Mouse (Mus musculus) CH12.LX (cell line): ENCODE data around the gene Unc13a. TPM values are rescaled to one million over a fixed set of nuclear protein-coding genes. Genes with fewer than 3 reads are reported as not detected.

ENCODE experiments used
- DNase-seq: peaks from one replicate; pipeline ENCODE4 v3.0.0-alpha.2; 2013; ENCODE audit errors: extremely low read depth
- H3K27ac ChIP-seq: 2 replicates; pipeline ENCODE4 v1.5.1; 2012; ENCODE audit warnings: low read depth, mild to moderate bottlenecking, control low read depth, moderate library complexity; ENCODE audit not compliant: insufficient read depth
- H3K27me3 ChIP-seq: replicated peaks from 2 replicates; pipeline ENCODE3; 2012; ENCODE audit warnings: inconsistent platforms
- H3K36me3 ChIP-seq, 2 experiments: replicated peaks in 1 of 2; 2 replicates each; pipeline versions ENCODE3 to v1.6.1; 2012; ENCODE audit warnings: inconsistent platforms in 1 of 2, low read length in 1 of 2, mild to moderate bottlenecking in 1 of 2, mixed read lengths in 1 of 2, moderate library complexity in 1 of 2; ENCODE audit not compliant: control insufficient read depth in 1 of 2, insufficient read depth in 1 of 2
- H3K4me1 ChIP-seq, 2 experiments: 2 replicates each; pipeline ENCODE4 v1.6.1; 2012; ENCODE audit warnings: inconsistent platforms in 1 of 2, moderate library complexity in 1 of 2; ENCODE audit not compliant: insufficient read depth in 2 of 2, control insufficient read depth in 1 of 2
- H3K4me2 ChIP-seq: 2 replicates; pipeline ENCODE4 v1.6.1; 2012; ENCODE audit warnings: low read depth, mild to moderate bottlenecking, control low read depth; ENCODE audit not compliant: poor library complexity, insufficient read depth, severe bottlenecking
- H3K4me3 ChIP-seq, 3 experiments: fragments of 150-350 bp in 1 of 3; sonication (generic) in 1 of 3; replicated peaks in 1 of 3; 2 replicates each; pipeline versions ENCODE3 to v1.5.1; 2011 to 2012; ENCODE audit warnings: low read depth in 2 of 3, low read length in 2 of 3, mild to moderate bottlenecking in 2 of 3, moderate library complexity in 2 of 3, control low read depth in 1 of 3, improper control_type of control experiment in 1 of 3, inconsistent platforms in 1 of 3, mixed read lengths in 1 of 3; ENCODE audit not compliant: poor library complexity in 1 of 3
- H3K79me2 ChIP-seq: replicated peaks from 2 replicates; pipeline ENCODE4 v1.6.1; 2012; ENCODE audit warnings: mild to moderate bottlenecking, moderate library complexity; ENCODE audit not compliant: control insufficient read depth, poor library complexity, insufficient read depth, severe bottlenecking; ENCODE audit errors: extremely low read depth
- H3K9ac ChIP-seq: 2 replicates; pipeline ENCODE4 v1.6.1; 2012; ENCODE audit warnings: low read depth, mild to moderate bottlenecking, control low read depth, moderate library complexity; ENCODE audit not compliant: insufficient read depth
- H3K9me3 ChIP-seq: replicated peaks from 2 replicates; pipeline ENCODE3; 2012; ENCODE audit warnings: low read length, inconsistent platforms, mixed read lengths
- BHLHE40 ChIP-seq: IDR thresholded peaks from 2 replicates; pipeline ENCODE4 v1.6.1; 2011; ENCODE audit warnings: mild to moderate bottlenecking, low read depth, low read length, improper control_type of control experiment
- CHD1 ChIP-seq: IDR thresholded peaks from 2 replicates; pipeline ENCODE4 v1.6.1; 2012; ENCODE audit warnings: low read depth, low read length, improper control_type of control experiment, inconsistent platforms
- CHD2 ChIP-seq: IDR thresholded peaks from 2 replicates; pipeline ENCODE4 v1.6.1; 2011; ENCODE audit warnings: low read length, improper control_type of control experiment
- CTCF ChIP-seq, 2 experiments: IDR thresholded peaks in 1 of 2; conservative IDR thresholded peaks in 1 of 2; 2 replicates each; pipeline ENCODE4 v1.5.1; 2011 to 2012; ENCODE audit warnings: low read depth in 2 of 2, low read length in 2 of 2, improper control_type of control experiment in 1 of 2, inconsistent platforms in 1 of 2, mild to moderate bottlenecking in 1 of 2, moderate library complexity in 1 of 2
- E2F4 ChIP-seq: IDR thresholded peaks from 2 replicates; pipeline ENCODE4 v1.6.1; 2011; ENCODE audit warnings: low read depth, low read length, improper control_type of control experiment; ENCODE audit not compliant: insufficient replicate concordance
- ELF1 ChIP-seq: IDR thresholded peaks from 2 replicates; pipeline ENCODE4 v1.6.1; 2014; ENCODE audit warnings: low read depth, mild to moderate bottlenecking, inconsistent platforms, low read length, improper control_type of control experiment
- EP300 ChIP-seq: IDR thresholded peaks from 2 replicates; pipeline ENCODE4 v1.6.1; 2011; ENCODE audit warnings: low read length, improper control_type of control experiment
- ETS1 ChIP-seq: conservative IDR thresholded peaks from 2 replicates; pipeline ENCODE4 v1.6.1; 2012; ENCODE audit warnings: low read depth, mild to moderate bottlenecking, inconsistent platforms, low read length, improper control_type of control experiment, moderate library complexity
- GABPA ChIP-seq: IDR thresholded peaks from 2 replicates; pipeline ENCODE4 v1.6.1; 2012; ENCODE audit warnings: low read depth, low read length, improper control_type of control experiment, inconsistent platforms; ENCODE audit not compliant: insufficient replicate concordance
- HCFC1 ChIP-seq: IDR thresholded peaks from 2 replicates; pipeline ENCODE4 v1.6.1; 2012; ENCODE audit warnings: low read depth, mild to moderate bottlenecking, inconsistent platforms, low read length, improper control_type of control experiment
- IRF4 ChIP-seq: IDR thresholded peaks from 2 replicates; pipeline ENCODE4 v1.6.1; 2014; ENCODE audit warnings: low read depth, mild to moderate bottlenecking, inconsistent platforms, low read length, improper control_type of control experiment
- JUN ChIP-seq: IDR thresholded peaks from 2 replicates; pipeline ENCODE4 v1.6.1; 2011; ENCODE audit warnings: low read depth, mild to moderate bottlenecking, low read length, improper control_type of control experiment, moderate library complexity; ENCODE audit not compliant: insufficient read depth
- JUND ChIP-seq: conservative IDR thresholded peaks from 2 replicates; pipeline ENCODE4 v1.6.1; 2011; ENCODE audit warnings: low read depth, low read length, improper control_type of control experiment
- KAT2A ChIP-seq: IDR thresholded peaks from 2 replicates; pipeline ENCODE4 v1.6.1; 2012; ENCODE audit warnings: low read length, improper control_type of control experiment, inconsistent platforms; ENCODE audit not compliant: insufficient replicate concordance
- MAFK ChIP-seq: IDR thresholded peaks from 2 replicates; pipeline ENCODE4 v1.6.1; 2011; ENCODE audit warnings: low read length, improper control_type of control experiment; ENCODE audit not compliant: insufficient replicate concordance
- MAX ChIP-seq: IDR thresholded peaks from 2 replicates; pipeline ENCODE4 v1.6.1; 2011; ENCODE audit warnings: low read length, improper control_type of control experiment
- MAZ ChIP-seq: IDR thresholded peaks from 2 replicates; pipeline ENCODE4 v1.6.1; 2012; ENCODE audit warnings: low read depth, mild to moderate bottlenecking, inconsistent platforms, low read length, improper control_type of control experiment, moderate library complexity
- MEF2A ChIP-seq: IDR thresholded peaks from 2 replicates; pipeline ENCODE4 v1.6.1; 2014; ENCODE audit warnings: low read depth, mild to moderate bottlenecking, inconsistent platforms, low read length, improper control_type of control experiment, borderline replicate concordance
- MXI1 ChIP-seq: IDR thresholded peaks from 2 replicates; pipeline ENCODE4 v1.6.1; 2011; ENCODE audit warnings: mild to moderate bottlenecking, low read depth, low read length, improper control_type of control experiment
- MYC ChIP-seq: IDR thresholded peaks from 2 replicates; pipeline ENCODE4 v1.6.1; 2011; ENCODE audit warnings: low read depth, mild to moderate bottlenecking, improper control_type of control experiment, low read length
- NELFE ChIP-seq: IDR thresholded peaks from 2 replicates; pipeline ENCODE4 v1.6.1; 2011; ENCODE audit warnings: low read depth, low read length, improper control_type of control experiment
- NRF1 ChIP-seq: IDR thresholded peaks from 2 replicates; pipeline ENCODE4 v1.6.1; 2014; ENCODE audit warnings: low read depth, mild to moderate bottlenecking, inconsistent platforms, low read length, improper control_type of control experiment, moderate library complexity
- PAX5 ChIP-seq: IDR thresholded peaks from 2 replicates; pipeline ENCODE4 v1.6.1; 2012; ENCODE audit warnings: low read length, inconsistent platforms, mixed read lengths
- POLR2A ChIP-seq: IDR thresholded peaks from 2 replicates; pipeline ENCODE4 v1.6.1; 2011; ENCODE audit warnings: low read depth, mild to moderate bottlenecking, improper control_type of control experiment, low read length
- POLR2AphosphoS2 ChIP-seq: IDR thresholded peaks from 2 replicates; pipeline ENCODE4 v1.6.1; 2011; ENCODE audit warnings: low read depth, low read length, improper control_type of control experiment
- RAD21 ChIP-seq: IDR thresholded peaks from 2 replicates; pipeline ENCODE4 v1.6.1; 2011; ENCODE audit warnings: low read depth, mild to moderate bottlenecking, low read length, improper control_type of control experiment, moderate library complexity
- RCOR1 ChIP-seq: conservative IDR thresholded peaks from 2 replicates; pipeline ENCODE4 v1.6.1; 2012; ENCODE audit warnings: low read depth, mild to moderate bottlenecking, inconsistent platforms, low read length, improper control_type of control experiment
- SIN3A ChIP-seq: IDR thresholded peaks from 2 replicates; pipeline ENCODE4 v1.6.1; 2012; ENCODE audit warnings: low read length, improper control_type of control experiment, inconsistent platforms
- SMC3 ChIP-seq: IDR thresholded peaks from 2 replicates; pipeline ENCODE4 v1.6.1; 2011; ENCODE audit warnings: low read depth, low read length, improper control_type of control experiment
- TBP ChIP-seq: conservative IDR thresholded peaks from 2 replicates; pipeline ENCODE4 v1.6.1; 2011; ENCODE audit warnings: low read depth, low read length, improper control_type of control experiment
- TCF12 ChIP-seq: IDR thresholded peaks from 2 replicates; pipeline ENCODE4 v1.6.1; 2014; ENCODE audit warnings: low read depth, mild to moderate bottlenecking, inconsistent platforms, low read length, improper control_type of control experiment
- UBTF ChIP-seq: IDR thresholded peaks from 2 replicates; pipeline ENCODE4 v1.6.1; 2012; ENCODE audit warnings: low read depth, mild to moderate bottlenecking, inconsistent platforms, low read length, improper control_type of control experiment, moderate library complexity
- USF1 ChIP-seq: IDR thresholded peaks from 2 replicates; pipeline ENCODE4 v1.6.1; 2014; ENCODE audit warnings: low read depth, mild to moderate bottlenecking, inconsistent platforms, low read length, improper control_type of control experiment
- USF2 ChIP-seq: conservative IDR thresholded peaks from 2 replicates; pipeline ENCODE4 v1.6.1; 2011; ENCODE audit warnings: low read depth, low read length, improper control_type of control experiment
- ZC3H11A ChIP-seq: IDR thresholded peaks from 2 replicates; pipeline ENCODE4 v1.6.1; 2012; ENCODE audit warnings: low read depth, mild to moderate bottlenecking, inconsistent platforms, low read length, improper control_type of control experiment
- ZKSCAN1 ChIP-seq: IDR thresholded peaks from 2 replicates; pipeline ENCODE4 v1.6.1; 2012; ENCODE audit warnings: low read depth, inconsistent platforms, low read length, improper control_type of control experiment, borderline replicate concordance
- ZMIZ1 ChIP-seq: IDR thresholded peaks from 2 replicates; pipeline ENCODE4 v1.6.1; 2012; ENCODE audit warnings: low read depth, mild to moderate bottlenecking, inconsistent platforms, low read length, improper control_type of control experiment
- ZNF384 ChIP-seq: IDR thresholded peaks from 2 replicates; pipeline ENCODE4 v1.6.1; 2012; ENCODE audit warnings: low read depth, low read length, improper control_type of control experiment, inconsistent platforms
- dilution Hi-C: fragments of 300-500 bp; cut with MboI; formaldehyde crosslinking; loops from 2 replicates; pipeline ENCODE4 v1.14.3; 2020; ENCODE audit warnings: low sequenced_read_pairs; ENCODE audit not compliant: extremely low pct_unique_long_range_greater_than_20kb, extremely low pct_ligation_motif_present
- in situ Hi-C: fragments of 300-500 bp; cut with MboI; formaldehyde crosslinking; loops from 3 replicates; pipeline ENCODE4 v1.14.3; 2019; ENCODE audit warnings: low sequenced_read_pairs, low pct_ligation_motif_present, low pct_unique_long_range_greater_than_20kb, mixed read lengths
- polyA plus RNA-seq: library from polyadenylated mRNA; unstranded; fragments of >175 nt; gene quantifications from 2 replicates; pipeline ENCODE4 v1.2.1, GENCODE M21; 2012; ENCODE audit warnings: low read depth; ENCODE audit not compliant: insufficient read length
- total RNA-seq, 2 experiments: library from RNA; depleted of rRNA; stranded (reverse); fragments of 300-350 nt in 1 of 2; fragments of >200 nt in 1 of 2; gene quantifications; 2 replicates each; pipeline ENCODE4 v1.2.3; 2012 to 2014

Unc13a gene
- total and polyA plus RNA-seq, 3 experiments: 0.68 to 2.1 (median 1.0) TPM

DNA sequence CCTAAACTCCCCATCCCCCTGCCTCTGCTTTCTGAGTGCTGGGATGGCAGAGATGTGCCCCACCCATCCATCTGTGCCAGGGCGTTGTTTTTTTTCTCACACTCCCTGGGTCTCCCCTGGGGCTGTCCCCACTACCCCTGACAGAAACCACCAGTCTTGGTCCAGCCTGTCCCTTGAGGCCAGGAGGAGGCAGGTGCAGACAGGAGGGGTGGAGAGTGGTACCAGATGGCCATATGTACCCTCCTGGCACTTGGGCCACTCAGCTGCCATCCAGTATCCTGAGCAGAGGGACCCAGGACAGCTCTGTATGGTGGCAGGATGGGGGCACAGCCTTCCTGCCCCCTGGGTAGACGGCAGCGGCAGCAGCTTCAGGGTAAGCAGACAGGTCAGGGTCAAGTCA, 74.1 kb downstream of the Unc13a start, which contains the start of gene Fam129c:
Fam129c (plus strand) TSS at position 198 of the 400 bp plus-strand sequence.
- in situ Hi-C loops: no loop called here
- H3K9me3 ChIP-seq: no peaks in the 10 kb centered on the region
- dilution Hi-C loops: no loop called here
- peak within 1 kb of the TSS; percentile 15; the same call in 1 of the 2 replicates for H3K9ac ChIP-seq
- peak within 1 kb of the TSS; percentile 98 for H3K27ac ChIP-seq
- H3K36me3 ChIP-seq: peaks cover 17 to 55% of the 10 kb centered on the region in 2 experiments
- H3K27me3 ChIP-seq: no peaks in the 10 kb centered on the region
- peaks cover 40 to 71% of the 10 kb centered on the region in 2 experiments for H3K4me1 ChIP-seq
- peak; percentile 76 for DNase-seq
- TF ChIP-seq CHD1 (0 out of 2 replicates have a peak, but pooled peaks have one; percentile 66), PAX5 (no peak), MAFK (no peak), SMC3 (no peak), POLR2AphosphoS2 (no peak), NRF1 (no peak), ZNF384 (peak; percentile 89), MXI1 (no peak), EP300 (peak; percentile 94), CHD2 (peak; percentile 73), CTCF (conservative IDR thresholded peaks at IDR 0.05 in 1 of 2, IDR thresholded peaks at IDR 0.05 in 1 of 2; ENCODE audit: low read depth in 2 of 2, low read length in 2 of 2) (no peak), E2F4 (no peak), TCF12 (peak; percentile 100), GABPA (no peak), RAD21 (no peak), POLR2A (peak; percentile 66), TBP (peak; percentile 67), ELF1 (no peak), MYC (no peak), ZC3H11A (no peak), JUND (no peak), USF1 (no peak), RCOR1 (peak; percentile 78), UBTF (no peak), NELFE (0 out of 2 replicates have a peak, but pooled peaks have one; percentile 38), SIN3A (peak; percentile 23; the same call in 1 of the 2 replicates), IRF4 (peak; percentile 86), BHLHE40 (peak; percentile 90), KAT2A (peak; percentile 57; the same call in 1 of the 2 replicates), HCFC1 (no peak), USF2 (no peak), MAZ (peak; percentile 85), MAX (no peak), ETS1 (peak; percentile 94), MEF2A (peak; percentile 80), ZMIZ1 (no peak; the same call in 1 of the 2 replicates), JUN (no peak), ZKSCAN1 (no peak)
- TF ChIP-seq, all 38 proteins: peak for 16
- peak within 1 kb of the TSS; percentile 50 to 89 (median 63) for H3K4me3 ChIP-seq
- H3K4me2 ChIP-seq: peak within 1 kb of the TSS; percentile 40
- H3K79me2 ChIP-seq: peaks cover 19% of the 10 kb centered on the region
